Mouse (Mus musculus) cerebellum, adult 2 months (tissue): Measurements from ENCODE around the gene Slc35g3. TPM values are rescaled to one million over a fixed set of nuclear protein-coding genes. Genes with fewer than 3 reads are reported as not detected.

Source experiments
- DNase-seq, 2 experiments: peaks; one replicate each; pipeline ENCODE4 v3.0.0; 2021
- H3K27ac ChIP-seq: fragments of 200-500 bp; 2 replicates; pipeline ENCODE4 v1.5.1; 2012; ENCODE audit warnings: low read length, control low read depth, inconsistent platforms; ENCODE audit not compliant: insufficient read depth
- H3K27me3 ChIP-seq: fragments of 200-500 bp; 2 replicates; pipeline ENCODE4 v1.6.1; 2012; ENCODE audit warnings: inconsistent platforms, mild to moderate bottlenecking, low read length, moderate library complexity; ENCODE audit not compliant: control insufficient read depth, insufficient read depth
- H3K4me1 ChIP-seq: fragments of 200-500 bp; 2 replicates; pipeline ENCODE4 v1.6.1; 2011; ENCODE audit warnings: low read length; ENCODE audit not compliant: control insufficient read depth, insufficient read depth
- H3K4me3 ChIP-seq: fragments of 200-500 bp; replicated peaks from 2 replicates; pipeline ENCODE3; 2011; ENCODE audit warnings: mild to moderate bottlenecking, low read depth, low read length, control low read depth; ENCODE audit not compliant: insufficient read depth
- CTCF ChIP-seq: fragments of 200-500 bp; IDR thresholded peaks from 2 replicates; pipeline ENCODE4 v1.5.1; 2011; ENCODE audit warnings: low read depth, mild to moderate bottlenecking, control low read depth, low read length, moderate library complexity, borderline replicate concordance; ENCODE audit not compliant: insufficient read depth
- POLR2A ChIP-seq: fragments of 200-500 bp; IDR thresholded peaks from 2 replicates; pipeline ENCODE4 v1.6.1; 2011; ENCODE audit warnings: low read length, control low read depth, borderline replicate concordance; ENCODE audit not compliant: insufficient read depth
- WGBS: fragments of 180-500 bp; shearing (Covaris S2); methylation state at CpG from one replicate; pipeline ENCODE4 v1.1.7; 2018; 5-methylcytosine and 5-hydroxymethylcytosine counted together
- polyA plus RNA-seq: library from polyadenylated mRNA; depleted of rRNA; stranded (reverse); fragments of >200 nt; gene quantifications from 2 replicates; pipeline ENCODE4 v1.2.3, GENCODE M21; 2012

Gene Slc35g3
- polyA plus RNA-seq, 1 experiment = not detected

DNA sequence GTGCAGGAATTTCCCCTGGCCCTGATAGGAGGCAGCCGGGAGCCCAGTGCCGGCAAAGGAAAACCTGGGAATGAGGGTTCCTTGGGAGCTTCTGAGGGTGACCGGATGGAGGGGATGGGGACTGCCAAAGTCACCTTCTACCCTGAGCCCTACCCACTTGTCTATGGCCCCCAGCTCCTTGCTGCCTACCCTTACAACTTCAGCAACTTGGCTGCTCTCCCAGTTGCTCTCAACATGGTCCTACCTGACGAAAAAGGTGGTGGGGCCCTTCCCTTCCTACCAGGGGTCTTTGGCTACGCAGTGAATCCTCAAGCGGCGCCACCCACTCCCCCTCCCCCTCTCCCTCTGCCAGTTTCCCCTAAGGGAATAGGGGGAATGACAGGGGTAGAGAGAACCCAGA is 17.2 kb upstream of the Slc35g3 start:
- peak in 1 of 2 experiments; percentile 24 for DNase-seq
- H3K27ac ChIP-seq = no peak overlapping the region
- H3K4me3 ChIP-seq = no peak overlapping the region
- H3K27me3 ChIP-seq = no peaks in the 10 kb centered on the region
- TF ChIP-seq CTCF (no peak), POLR2A (no peak)
- H3K4me1 ChIP-seq = peaks cover 20% of the 10 kb centered on the region
- 47% methylated on average over 7 of the region's 7 CpGs for WGBS

DNA sequence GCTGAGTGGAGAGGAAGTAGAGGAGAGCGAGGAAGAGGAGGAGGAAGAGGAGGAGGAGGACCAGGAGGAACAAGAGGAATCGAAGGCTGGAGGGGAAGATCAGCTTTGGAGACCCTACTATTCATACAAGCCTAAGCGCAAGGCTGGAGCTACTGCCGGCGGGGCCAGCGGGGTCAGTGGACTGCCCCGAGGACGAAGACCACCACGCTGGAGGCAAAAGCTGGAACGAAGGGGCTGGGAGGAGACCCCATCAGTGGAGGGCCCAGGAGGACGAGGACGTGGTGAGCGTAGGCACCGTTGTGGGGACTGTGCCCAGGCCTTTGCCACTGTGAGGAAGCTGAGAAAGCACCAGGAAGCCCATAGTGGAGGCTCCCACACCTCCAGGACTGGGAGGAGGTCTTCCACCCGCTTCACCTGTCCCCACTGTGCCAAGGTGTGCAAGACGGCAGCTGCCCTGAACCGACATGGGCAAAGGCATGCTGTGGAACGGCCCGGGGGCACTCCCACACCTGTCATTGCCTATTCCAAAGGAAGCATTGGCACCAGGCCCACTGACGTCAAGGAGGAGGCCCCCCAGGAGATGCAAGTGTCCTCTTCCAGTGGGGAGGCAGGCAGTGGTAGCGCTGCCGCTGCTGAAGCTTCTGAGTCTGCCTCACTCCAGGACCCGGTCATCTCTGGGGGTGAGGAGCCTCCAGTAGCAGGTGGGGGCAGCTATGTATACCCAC is 16.7 kb upstream of the Slc35g3 start:
- no peak overlapping the region for H3K4me3 ChIP-seq
- DNase-seq = peak; percentile 68 to 69
- H3K27me3 ChIP-seq = no peaks in the 10 kb centered on the region
- WGBS = 44% methylated on average over 23 of the region's 23 CpGs
- TF ChIP-seq CTCF = no peak
- no peak for TF ChIP-seq POLR2A
- H3K27ac ChIP-seq = no peak overlapping the region
- H3K4me1 ChIP-seq = peaks cover 20% of the 10 kb centered on the region

GRCm38 (mm10) chr11:69777504-69778257 is 15.9 kb upstream of the Slc35g3 start:
- WGBS = 65% methylated on average over 26 of the region's 26 CpGs
- no peak for TF ChIP-seq CTCF
- no peak for TF ChIP-seq POLR2A
- peak in 1 of 2 experiments; percentile 14 for DNase-seq

DNA sequence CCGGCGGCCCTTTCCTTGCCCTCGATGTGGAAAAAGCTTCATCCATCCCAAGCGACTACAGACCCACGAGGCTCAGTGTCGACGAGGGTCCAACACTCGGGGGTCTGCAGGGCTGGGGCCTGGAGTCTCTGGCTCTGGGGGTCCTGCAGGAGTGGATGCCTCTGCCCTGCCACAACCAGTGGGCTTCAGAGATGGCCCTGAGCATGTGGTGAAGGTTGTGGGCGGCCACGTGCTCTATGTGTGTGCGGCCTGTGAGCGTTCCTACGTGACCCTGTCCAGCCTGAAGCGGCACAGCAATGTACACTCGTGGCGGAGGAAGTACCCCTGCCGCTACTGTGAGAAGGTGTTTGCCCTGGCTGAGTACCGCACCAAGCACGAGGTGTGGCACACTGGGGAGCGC is 14.7 kb upstream of the Slc35g3 start:
- TF ChIP-seq POLR2A (no peak), CTCF (no peak)
- H3K4me3 ChIP-seq = no peak overlapping the region
- H3K4me1 ChIP-seq = peaks cover 20% of the 10 kb centered on the region
- no peak for DNase-seq
- H3K27ac ChIP-seq = no peak overlapping the region
- WGBS = 84% methylated on average over 20 of the region's 20 CpGs
- H3K27me3 ChIP-seq = no peaks in the 10 kb centered on the region

More at GRCm38 (mm10) chr11:69777504-69778257, 15.9 kb upstream of the Slc35g3 start:
- H3K4me1 ChIP-seq = peaks cover 20% of the 10 kb centered on the region
- no peak overlapping the region for H3K27ac ChIP-seq
- H3K27me3 ChIP-seq = no peaks in the 10 kb centered on the region
- H3K4me3 ChIP-seq = no peak overlapping the region

DNA sequence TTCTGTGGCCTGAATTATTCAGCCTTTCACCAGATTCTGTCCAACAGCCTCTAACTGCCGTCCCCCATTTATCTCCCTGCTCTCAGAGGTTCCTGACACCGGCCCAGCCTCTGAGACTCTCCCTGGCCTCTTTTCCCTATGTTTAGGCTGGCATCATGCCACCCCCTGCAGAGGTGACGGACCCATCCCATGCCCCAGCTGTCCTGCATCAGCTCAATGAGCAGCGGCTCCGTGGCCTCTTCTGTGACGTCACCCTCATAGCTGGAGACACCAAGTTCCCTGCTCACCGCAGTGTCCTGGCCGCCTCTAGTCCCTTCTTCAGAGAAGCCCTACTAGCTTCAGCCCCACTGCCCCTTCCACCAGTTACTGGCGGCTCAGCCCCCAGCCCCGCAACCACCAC is 13.9 kb upstream of the Slc35g3 start:
- TF ChIP-seq POLR2A (no peak), CTCF (no peak)
- no peak overlapping the region for H3K27ac ChIP-seq
- H3K27me3 ChIP-seq = no peaks in the 10 kb centered on the region
- peak; percentile 50 to 55 for DNase-seq
- H3K4me3 ChIP-seq = no peak overlapping the region
- 28% methylated on average over 10 of the region's 10 CpGs for WGBS
- peaks cover 20% of the 10 kb centered on the region for H3K4me1 ChIP-seq

DNA sequence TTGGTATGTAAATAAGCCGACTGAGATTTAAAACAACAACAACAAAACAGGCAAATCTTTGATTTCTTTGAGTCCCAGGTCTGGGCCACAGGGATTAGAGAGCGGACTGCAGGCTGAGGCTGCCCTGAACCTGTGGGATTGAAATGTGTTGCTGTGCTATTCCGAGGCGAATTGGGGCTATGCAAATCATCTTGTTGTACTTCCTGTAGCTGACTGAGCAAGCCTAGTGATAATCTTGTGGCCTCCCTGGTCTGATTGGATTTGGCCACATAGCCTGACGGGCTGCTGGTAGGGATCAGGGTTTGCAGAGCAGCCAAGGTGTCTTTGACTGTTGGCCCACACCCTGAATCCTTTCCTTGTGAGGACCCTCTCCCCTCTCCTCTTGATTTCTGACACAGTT is 13.2 kb upstream of the Slc35g3 start:
- H3K27me3 ChIP-seq = no peaks in the 10 kb centered on the region
- 66% methylated on average over 5 of the region's 5 CpGs for WGBS
- peaks cover 20% of the 10 kb centered on the region for H3K4me1 ChIP-seq
- no peak for TF ChIP-seq CTCF
- no peak for TF ChIP-seq POLR2A
- no peak overlapping the region for H3K4me3 ChIP-seq
- DNase-seq = no peak
- no peak overlapping the region for H3K27ac ChIP-seq

DNA sequence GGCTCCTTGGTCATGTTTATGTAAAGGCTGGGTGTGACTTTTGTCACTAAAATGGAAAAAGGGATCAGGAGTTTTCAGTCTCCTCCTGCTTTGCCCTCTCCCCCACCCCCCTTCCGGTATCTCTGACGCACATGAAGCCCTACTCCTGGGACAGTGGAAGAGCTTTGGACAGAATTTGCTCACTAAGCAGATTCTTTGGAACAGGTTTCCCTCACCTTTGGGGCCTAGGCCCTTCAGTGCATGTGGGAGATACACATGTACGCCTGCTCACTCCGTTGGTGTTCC is 5.8 kb upstream of the Slc35g3 start:
- 0 out of 2 replicates have a peak overlapping the region, but pooled peaks have one; percentile 6 for H3K27ac ChIP-seq
- H3K4me3 ChIP-seq = peak overlapping the region; percentile 87
- H3K27me3 ChIP-seq = no peaks in the 10 kb centered on the region
- TF ChIP-seq POLR2A = no peak
- TF ChIP-seq CTCF = no peak
- peaks cover 17% of the 10 kb centered on the region; the same call in 1 of the 2 replicates for H3K4me1 ChIP-seq
- WGBS = 20% methylated on average over 4 of the region's 4 CpGs
- DNase-seq = peak in 1 of 2 experiments; percentile 26
